Mouse (Mus musculus): ENCODE measurements at regions not wholly inside any gene's neighbourhood (a gene's known extent, or its start where the extent isn't known, plus 50 kb on each side); places are given as distances from the start of the nearest gene placed in this dataset.

DNA sequence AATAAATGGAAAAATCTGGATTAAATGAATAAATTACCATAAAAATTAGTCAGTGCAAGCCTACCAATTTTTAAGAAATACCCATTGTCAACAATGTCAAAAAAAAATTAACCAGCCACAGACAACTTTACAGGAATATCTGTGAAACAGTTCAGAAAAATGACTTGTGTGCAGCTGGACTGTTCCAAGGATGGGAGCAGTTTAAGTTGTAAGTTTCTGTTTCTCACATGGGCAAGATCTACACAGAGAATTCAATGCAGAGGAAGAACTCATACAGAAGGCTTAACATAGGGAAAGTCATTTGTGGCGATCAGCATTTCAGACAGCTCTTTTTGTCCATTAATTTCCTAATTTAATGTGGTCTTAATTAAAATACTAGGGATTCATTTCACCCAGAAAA is 71.9 kb upstream of the Tdrd3 start:
- in situ Hi-C loops (cut with MboI; ENCODE audit: low pct_unique_long_range_greater_than_20kb), result no loop called here
- DNase-seq (ENCODE audit: low read depth, low spot score), result no peak

DNA sequence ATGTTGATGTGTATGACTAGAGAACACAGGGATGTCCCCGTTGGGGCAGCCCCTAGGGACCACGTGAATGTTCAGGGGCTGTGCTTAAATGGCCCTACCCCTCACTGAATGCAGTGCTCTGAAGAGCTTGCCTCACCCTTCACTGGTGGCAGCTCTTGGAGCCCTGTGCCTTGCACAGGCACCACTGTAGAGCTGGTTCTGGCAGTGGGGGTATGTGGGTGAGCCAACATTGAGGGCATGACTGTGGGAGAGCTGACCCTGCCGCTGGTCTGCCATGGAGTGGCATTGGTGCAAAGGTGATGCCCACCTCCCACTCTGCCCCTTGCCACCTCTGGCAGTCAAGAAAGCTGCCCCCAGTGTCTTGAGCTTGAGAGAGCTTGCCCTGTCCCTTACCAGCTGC is 69.6 kb upstream of the Tdrd3 start:
- ATAC-seq (no peak), DNase-seq (ENCODE audit: low read depth, low spot score) (no peak)
- in situ Hi-C loops (cut with MboI; ENCODE audit: low pct_unique_long_range_greater_than_20kb), result no loop called here
- CTCF ChIA-PET, result no interaction called here
- no peak for TF ChIP-seq CTCF (IDR thresholded peaks at IDR 0.05)
- H3K27me3 ChIP-seq, result peaks cover 14% of the 10 kb centered on the region
- POLR2A ChIA-PET, result no interaction called here

More for the DNA sequence above, 71.9 kb upstream of the Tdrd3 start:
- ChIA-PET CTCF (no interaction called here), POLR2A (no interaction called here)
- peaks cover 5% of the 10 kb centered on the region for H3K27me3 ChIP-seq
- ATAC-seq, result no peak
- no peak for TF ChIP-seq CTCF (IDR thresholded peaks at IDR 0.05)

GRCm38 (mm10) chr14:87348825-87349224 is 67.6 kb upstream of the Tdrd3 start:
- no peak for TF ChIP-seq CTCF (IDR thresholded peaks at IDR 0.05)
- DNase-seq (ENCODE audit: low read depth, low spot score) (no peak), ATAC-seq (no peak)
- ChIA-PET POLR2A (no interaction called here), CTCF (interaction anchor here (0.7 kb wide), 1 partner anchor 28 kb away, joined by 4 read pairs; no protein-coding TSS in a partner anchor)
- in situ Hi-C loops (cut with MboI; ENCODE audit: low pct_unique_long_range_greater_than_20kb), result no loop called here
- peaks cover 20% of the 10 kb centered on the region for H3K27me3 ChIP-seq

DNA sequence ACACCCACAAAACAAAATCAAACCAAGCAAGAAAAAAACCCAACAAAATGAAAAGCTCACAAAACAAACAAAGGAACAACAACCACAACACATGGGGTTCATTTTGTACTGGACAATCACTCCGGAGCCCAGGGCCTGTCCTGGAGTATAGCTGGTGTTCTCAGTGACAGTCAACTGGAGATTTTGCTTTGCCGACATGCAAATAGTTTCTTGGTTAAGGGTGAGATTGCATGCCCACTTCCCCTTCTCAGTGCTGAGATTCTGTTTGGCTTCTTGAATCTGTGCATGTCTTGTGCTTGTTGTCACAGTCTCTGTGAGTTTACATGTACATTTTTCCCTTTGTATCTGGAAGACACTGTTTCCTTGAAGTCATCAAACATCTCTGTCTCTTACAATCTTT is 50.6 kb upstream of the Tdrd3 start:
- in situ Hi-C loops (cut with MboI; ENCODE audit: low pct_unique_long_range_greater_than_20kb), result no loop called here
- H3K27me3 ChIP-seq, result peaks cover 27% of the 10 kb centered on the region
- no peak for TF ChIP-seq CTCF (IDR thresholded peaks at IDR 0.05)
- ATAC-seq (no peak), DNase-seq (ENCODE audit: low read depth, low spot score) (no peak)
- CTCF ChIA-PET, result no interaction called here
- POLR2A ChIA-PET, result no interaction called here
